Mouse (Mus musculus): ENCODE measurements at regions not wholly inside any gene's neighbourhood (a gene's known extent, or its start where the extent isn't known, plus 50 kb on each side); places are given as distances from the start of the nearest gene placed in this dataset.
A peak's percentile ranks its signal among the peaks of the same experiment; 100 is the strongest.

DNA sequence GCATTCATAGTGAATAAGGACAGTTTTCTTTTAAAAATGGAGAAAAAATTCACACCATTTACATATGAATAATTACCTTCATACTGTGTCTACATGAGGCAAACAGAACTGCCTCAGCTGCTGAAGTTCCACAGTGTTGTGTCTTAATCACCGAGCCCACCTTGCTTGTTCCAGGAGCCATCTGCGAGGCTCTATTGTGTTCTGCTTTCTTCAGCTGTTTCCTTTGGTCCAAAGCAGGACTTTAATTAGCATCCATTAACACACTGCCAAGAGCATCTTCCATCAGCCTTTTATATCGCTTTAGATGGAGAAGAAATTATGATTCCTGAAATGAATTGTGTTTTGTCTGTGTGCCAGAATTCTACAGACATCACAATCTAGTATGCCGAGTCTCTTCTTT, 3423.1 kb upstream of the Lrrc6 start:
- peak in 1 of 2 experiments; percentile 8 for DNase-seq (ENCODE audit: low spot score in 2 of 2)

DNA sequence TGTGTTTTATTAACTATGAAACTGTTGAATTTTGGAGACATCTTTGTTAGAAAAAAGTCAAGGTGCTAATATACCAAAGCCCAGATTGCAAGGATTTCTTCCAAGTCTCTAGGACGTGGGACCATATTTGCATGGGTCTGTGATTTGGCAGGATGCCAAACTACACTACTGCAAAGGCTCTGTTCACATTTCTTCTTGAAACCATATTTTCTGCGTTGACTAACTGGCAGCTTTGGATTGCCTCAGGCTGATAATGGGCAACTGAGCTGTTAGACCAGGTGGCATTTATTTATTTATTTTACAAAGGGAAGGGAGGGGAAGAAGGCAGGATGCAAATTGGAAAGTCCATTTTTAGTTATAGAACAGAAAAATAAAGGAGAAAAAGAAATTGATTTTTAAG, 3422.6 kb upstream of the Lrrc6 start:
- no peak for DNase-seq (ENCODE audit: low spot score in 2 of 2)

DNA sequence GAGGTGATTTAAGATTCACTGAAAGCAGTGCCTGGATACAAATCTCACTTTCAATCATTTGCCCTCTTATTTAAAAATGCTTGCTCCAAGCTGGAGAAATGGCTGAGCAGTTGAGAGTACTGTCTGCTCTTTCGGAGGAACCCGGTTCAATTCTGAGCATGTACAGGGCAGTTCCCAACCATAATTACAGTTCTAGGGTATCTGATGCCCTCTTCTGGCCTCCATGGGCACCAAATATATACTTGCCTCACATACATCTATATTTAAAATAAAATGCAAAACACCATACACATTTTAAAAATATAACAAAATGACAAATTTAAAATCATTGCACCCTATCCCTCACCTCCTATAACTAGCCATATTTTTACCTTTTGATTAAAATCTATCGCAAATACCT, 3421.5 kb upstream of the Lrrc6 start:
- DNase-seq (ENCODE audit: low spot score in 2 of 2): no peak

DNA sequence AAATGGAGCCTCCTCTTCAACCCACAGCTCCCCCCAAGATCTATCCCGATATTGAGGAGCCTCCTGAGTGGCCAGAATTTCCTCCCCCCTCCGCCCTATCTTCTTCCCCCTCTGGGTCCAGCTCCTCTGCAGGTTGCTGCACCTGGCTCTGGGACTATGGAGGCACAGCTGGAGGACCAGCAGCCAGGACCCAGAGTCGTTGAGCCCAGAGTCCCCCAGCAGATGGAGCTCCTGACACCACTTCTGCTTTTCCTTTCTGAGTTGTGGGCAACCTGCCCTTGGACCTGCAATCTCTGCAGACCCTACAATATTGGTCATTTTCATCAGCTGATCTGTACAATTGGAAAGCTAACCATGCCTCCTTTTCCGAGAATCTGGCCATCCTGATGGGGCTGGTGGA, 3385.1 kb upstream of the Lrrc6 start:
- no peak for DNase-seq (ENCODE audit: low spot score in 2 of 2)

DNA sequence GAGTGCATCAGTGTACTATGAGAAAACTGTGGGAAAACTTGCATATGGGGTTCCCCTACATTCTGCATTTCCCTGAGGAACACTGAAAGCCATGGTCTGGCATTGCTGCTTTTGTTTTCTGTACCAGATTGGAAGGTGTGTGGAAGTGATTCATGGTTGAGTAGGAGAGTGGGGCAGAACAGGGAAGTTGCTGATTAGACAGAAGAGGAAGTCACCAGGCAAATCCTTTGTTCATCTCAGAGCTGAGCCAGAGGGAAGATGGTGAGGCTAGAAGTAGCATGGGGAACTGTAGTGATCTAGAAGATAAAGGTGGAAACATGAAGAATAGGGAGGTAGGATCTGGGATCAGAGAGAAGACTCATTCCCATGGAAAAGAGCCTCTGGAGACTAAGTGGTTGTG, 3377.8 kb upstream of the Lrrc6 start:
- no peak for DNase-seq (ENCODE audit: low spot score in 2 of 2)

DNA sequence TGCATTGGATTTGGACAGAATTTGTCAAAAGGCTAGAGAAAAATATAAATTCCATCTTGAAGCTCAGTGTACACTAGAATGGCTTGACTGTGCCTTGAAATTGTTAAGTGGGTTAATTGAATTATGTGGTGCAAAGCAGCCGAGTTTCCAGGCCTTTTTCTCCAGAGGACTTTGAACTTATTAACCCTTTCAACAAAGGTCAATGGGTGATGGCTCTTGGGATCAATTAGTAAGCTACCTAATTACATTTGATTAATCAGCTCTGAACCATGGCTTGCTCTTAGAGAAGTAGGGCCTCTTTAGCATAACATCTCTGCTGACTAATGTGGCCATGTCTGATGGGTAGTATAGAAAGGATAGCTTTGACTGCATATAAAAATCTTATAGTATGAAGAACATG, 3352.8 kb upstream of the Lrrc6 start:
- no peak for DNase-seq (ENCODE audit: low spot score in 2 of 2)

DNA sequence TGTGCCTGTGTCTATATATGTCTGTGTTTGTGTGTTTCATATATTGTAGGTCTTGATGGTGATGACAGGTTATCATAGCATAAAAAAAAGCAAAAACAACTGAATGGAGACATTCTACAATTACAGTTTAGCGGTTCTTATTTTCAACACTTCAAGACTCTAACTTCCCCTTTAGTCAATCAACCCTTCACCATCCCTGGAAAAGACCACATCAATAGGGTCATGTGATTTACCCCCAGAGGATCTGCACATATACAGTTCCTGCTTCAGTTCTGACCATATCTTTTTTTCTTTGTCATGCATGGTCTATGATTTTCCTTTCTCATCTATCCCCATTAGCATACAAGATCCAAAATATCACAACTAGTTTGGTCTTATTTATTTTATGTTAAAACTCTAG, 3348.9 kb upstream of the Lrrc6 start:
- DNase-seq (ENCODE audit: low spot score in 2 of 2): no peak
